Mouse (Mus musculus) G1E (cell line): ENCODE data around the gene Ppp1r9a. TPM values are rescaled to one million over a fixed set of nuclear protein-coding genes. Genes with fewer than 3 reads are reported as not detected.

Source experiments
- ATAC-seq: 2 replicates; pipeline ENCODE4 v1.8.0; 2016; ENCODE audit warnings: mild to moderate bottlenecking; ENCODE audit not compliant: insufficient number of reproducible peaks, poor library complexity, low FRiP score, severe bottlenecking; ENCODE audit errors: extremely low read depth
- DNase-seq: peaks from one replicate; pipeline ENCODE4 v3.0.0; 2012; ENCODE audit warnings: low spot score
- H3K27me3 ChIP-seq: 2 replicates; pipeline ENCODE4 v1.6.1; 2012; ENCODE audit warnings: mild to moderate bottlenecking, low read length, inconsistent platforms; ENCODE audit not compliant: insufficient read depth
- H3K36me3 ChIP-seq: replicated peaks from 2 replicates; pipeline ENCODE3; 2012; ENCODE audit warnings: mild to moderate bottlenecking, inconsistent platforms
- H3K4me1 ChIP-seq: 2 replicates; pipeline ENCODE4 v1.6.1; 2012; ENCODE audit warnings: low read depth, low read length, inconsistent platforms, mixed read lengths; ENCODE audit not compliant: insufficient read depth
- H3K4me3 ChIP-seq: 2 replicates; pipeline ENCODE4 v1.5.1; 2012; ENCODE audit warnings: low read depth, mild to moderate bottlenecking, inconsistent platforms, low read length, moderate library complexity, mixed read lengths
- H3K9me3 ChIP-seq: replicated peaks from 2 replicates; pipeline ENCODE4 v1.6.1; 2012; ENCODE audit warnings: inconsistent platforms
- CTCF ChIP-seq: IDR thresholded peaks from 2 replicates; pipeline ENCODE4 v1.5.1; 2012; ENCODE audit warnings: low read depth, low read length, inconsistent platforms, mixed read lengths
- GATA1 ChIP-seq: IDR thresholded peaks from 2 replicates; pipeline ENCODE4 v1.6.1; 2012; ENCODE audit warnings: borderline replicate concordance, low read length, inconsistent platforms, mixed read lengths
- GATA2 ChIP-seq: IDR thresholded peaks from 2 replicates; pipeline ENCODE4 v1.6.1; 2012; ENCODE audit warnings: low read depth, low read length, inconsistent platforms, borderline replicate concordance
- POLR2AphosphoS5 ChIP-seq: IDR thresholded peaks from 2 replicates; pipeline ENCODE4 v1.6.1; 2012; ENCODE audit warnings: low read depth, low read length, inconsistent platforms; ENCODE audit not compliant: insufficient replicate concordance
- TAL1 ChIP-seq: conservative IDR thresholded peaks from 2 replicates; pipeline ENCODE4 v1.6.1; 2012; ENCODE audit warnings: low read depth, low read length, inconsistent platforms, mixed read lengths
- polyA plus RNA-seq: library from polyadenylated mRNA; stranded (reverse); fragments of >175 nt; gene quantifications from 2 replicates; pipeline ENCODE4 v1.2.3, GENCODE M21; 2012
- total RNA-seq, 2 experiments: library from RNA; stranded (forward) in 1 of 2; stranded (reverse) in 1 of 2; fragments of 200-1000 nt in 1 of 2; fragments of >200 nt in 1 of 2; fragmentation: Nextera tagmentation in 1 of 2; gene quantifications; 2 replicates each; pipeline ENCODE4 v1.2.3; 2014 to 2017

Gene Ppp1r9a
- total and polyA plus RNA-seq, 3 experiments = 0.01 to 0.33 TPM; not detected in 1

DNA sequence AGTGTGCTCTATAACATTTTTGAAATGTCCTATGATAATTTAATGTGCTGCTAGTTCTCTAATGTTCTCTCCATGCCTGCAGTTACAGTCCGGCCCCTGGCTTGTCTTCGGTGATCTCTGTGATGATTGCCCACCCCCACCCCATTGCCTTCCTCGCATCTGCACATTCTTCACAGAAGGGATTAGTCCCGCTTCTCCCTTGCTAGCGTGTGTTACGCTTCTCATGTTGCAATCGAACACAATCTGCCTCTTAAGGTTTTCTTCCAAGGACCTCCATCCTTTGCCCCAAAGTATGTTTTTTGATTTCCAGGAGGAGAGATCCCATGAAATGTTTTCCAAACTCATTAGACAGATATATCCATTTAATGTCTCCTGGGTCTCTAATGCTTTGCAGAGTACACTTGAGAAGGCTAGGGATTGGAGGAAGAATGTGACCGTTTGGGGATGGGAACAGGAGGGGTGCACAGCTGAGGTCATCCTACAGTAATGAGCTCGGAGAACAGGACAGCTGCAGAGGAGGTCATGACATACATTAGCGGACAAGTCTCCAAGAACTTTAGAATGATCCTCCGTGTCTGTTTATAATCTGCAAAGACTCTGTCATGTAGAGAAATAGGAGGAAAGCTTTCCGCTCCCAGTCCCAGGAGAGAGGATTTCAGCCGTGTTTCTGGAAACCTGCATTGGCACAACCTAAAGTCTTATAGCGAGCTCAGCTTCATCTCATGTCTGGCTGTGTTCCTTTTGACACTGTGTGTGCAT is 91.6 kb downstream of the Ppp1r9a start:
- no peak for ATAC-seq
- H3K4me3 ChIP-seq = no peak overlapping the region
- peaks cover 12% of the 10 kb centered on the region for H3K9me3 ChIP-seq

DNA sequence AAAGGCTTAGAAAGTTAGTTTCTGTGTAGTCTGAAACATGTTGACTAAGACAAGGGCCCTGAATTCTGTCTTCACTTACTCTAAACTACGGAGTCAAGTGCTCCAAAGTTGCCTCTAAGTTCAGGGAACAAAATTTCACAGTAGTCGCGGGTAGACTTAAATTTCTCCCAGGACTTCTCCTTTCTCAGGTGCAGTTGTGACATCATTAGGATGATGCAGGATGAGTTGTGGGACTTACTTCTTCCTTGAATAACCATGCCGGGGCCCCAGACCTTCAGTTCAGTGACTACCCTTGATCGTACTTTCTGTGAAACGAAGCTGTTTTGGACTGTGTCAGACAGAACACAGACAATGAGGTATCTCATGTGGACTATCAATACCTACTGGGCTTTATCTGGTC is 94.9 kb downstream of the Ppp1r9a start:
- H3K27me3 ChIP-seq = no peaks in the 10 kb centered on the region; the same call in 1 of the 2 replicates
- no peak for ATAC-seq
- TF ChIP-seq GATA2 = no peak

More for the DNA sequence above, 91.6 kb downstream of the Ppp1r9a start:
- no peak for TF ChIP-seq CTCF
- no peak for TF ChIP-seq GATA1
- Histone ChIP-seq H3K27me3 (no peaks in the 10 kb centered on the region; the same call in 1 of the 2 replicates), H3K4me1 (no peaks in the 10 kb centered on the region), H3K36me3 (no peaks in the 10 kb centered on the region)
- no peak for DNase-seq

DNA sequence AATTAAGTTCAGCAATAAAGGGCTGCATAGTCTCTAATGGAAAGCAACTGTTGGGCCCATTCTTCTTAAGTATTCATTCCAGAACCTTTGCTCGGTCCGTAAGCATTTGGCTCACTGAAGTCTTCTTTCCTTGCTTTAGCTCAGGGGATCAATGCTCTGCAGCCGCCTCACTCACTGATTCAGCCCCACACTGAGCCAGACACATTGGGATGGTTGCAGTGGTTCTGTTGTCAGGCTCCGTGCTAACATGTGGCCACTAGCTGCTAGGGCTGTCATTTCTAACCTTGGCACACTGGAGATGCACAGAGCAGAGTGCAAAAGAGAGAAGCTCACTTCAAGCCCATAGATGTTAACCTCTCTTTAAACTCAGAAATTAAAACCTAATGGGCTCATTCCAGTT is 96.2 kb downstream of the Ppp1r9a start:
- Histone ChIP-seq H3K27me3 (no peaks in the 10 kb centered on the region; the same call in 1 of the 2 replicates), H3K36me3 (no peaks in the 10 kb centered on the region), H3K9me3 (no peaks in the 10 kb centered on the region; the same call in 1 of the 2 replicates), H3K4me3 (no peak overlapping the region), H3K4me1 (no peaks in the 10 kb centered on the region)
- DNase-seq (no peak), ATAC-seq (no peak)
- TF ChIP-seq GATA1 (no peak), GATA2 (no peak), POLR2AphosphoS5 (no peak), CTCF (no peak), TAL1 (no peak)

More for the DNA sequence above, 94.9 kb downstream of the Ppp1r9a start:
- Histone ChIP-seq H3K4me1 (no peaks in the 10 kb centered on the region), H3K4me3 (no peak overlapping the region), H3K9me3 (peaks cover 8% of the 10 kb centered on the region), H3K36me3 (no peaks in the 10 kb centered on the region)
- DNase-seq = no peak

DNA sequence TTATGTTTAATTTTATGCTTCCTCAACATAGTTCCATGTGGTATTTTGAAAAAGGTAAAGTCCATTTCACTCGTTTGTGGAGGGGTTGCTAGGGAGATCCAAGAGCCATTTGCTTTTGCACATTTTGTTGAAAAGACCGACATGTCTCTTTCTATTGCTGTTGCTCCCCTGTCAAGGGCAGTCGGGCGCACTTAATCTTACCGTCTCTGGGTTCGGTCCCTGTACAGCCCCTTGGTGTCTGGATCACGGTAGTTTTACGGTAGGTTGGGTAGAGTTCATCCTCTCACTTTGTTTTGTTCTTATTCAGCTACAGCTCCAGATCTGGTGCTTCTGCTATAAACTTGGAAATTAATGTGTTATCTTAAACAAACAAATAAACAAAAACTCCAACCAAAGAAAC is 98.1 kb downstream of the Ppp1r9a start:
- no peak overlapping the region for H3K4me3 ChIP-seq
- TF ChIP-seq POLR2AphosphoS5 = no peak
- no peaks in the 10 kb centered on the region for H3K9me3 ChIP-seq
- H3K4me1 ChIP-seq = no peaks in the 10 kb centered on the region
- H3K36me3 ChIP-seq = no peaks in the 10 kb centered on the region
- H3K27me3 ChIP-seq = no peaks in the 10 kb centered on the region; the same call in 1 of the 2 replicates
- ATAC-seq (no peak), DNase-seq (no peak)

DNA sequence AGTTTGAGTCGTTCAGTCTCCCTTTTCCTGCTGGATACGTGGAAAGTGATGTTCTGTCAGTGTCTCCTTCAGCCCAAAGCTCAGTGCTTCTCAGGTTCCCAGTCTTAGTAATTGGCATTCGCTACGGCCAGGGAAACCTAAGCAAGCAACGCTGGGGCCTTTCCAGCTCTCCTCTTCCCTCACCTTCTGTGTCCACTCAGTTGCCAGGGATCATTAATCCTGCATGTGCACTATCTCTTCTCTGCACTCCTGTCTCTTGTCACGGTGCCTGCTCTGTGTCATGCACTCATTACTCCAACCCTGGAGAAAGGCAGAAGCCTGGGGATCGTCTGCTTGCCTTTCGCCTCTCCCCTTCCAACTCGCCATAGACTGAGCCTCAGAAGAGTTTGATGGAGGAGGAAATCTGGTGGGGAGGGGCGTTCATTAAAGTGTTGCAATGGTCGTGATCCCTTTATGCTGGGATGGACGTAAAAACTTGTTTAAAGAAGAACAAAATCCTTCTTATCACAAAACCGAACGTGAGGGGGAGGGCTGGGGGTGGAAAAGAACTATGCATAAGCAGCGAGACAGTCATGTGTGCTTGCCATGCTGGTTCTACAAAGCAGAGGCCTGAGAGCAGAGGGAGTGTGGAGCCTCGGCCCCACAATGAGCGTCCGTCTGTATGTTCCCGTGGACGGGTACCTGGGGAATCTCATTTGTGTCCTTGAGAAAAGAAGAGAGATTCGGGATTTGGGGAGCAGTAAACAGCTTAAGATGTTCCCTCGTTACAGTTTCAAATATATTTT is 103.0 kb downstream of the Ppp1r9a start:
- no peak overlapping the region for H3K4me3 ChIP-seq
- DNase-seq (no peak), ATAC-seq (no peak)
- H3K27me3 ChIP-seq = peaks cover 3% of the 10 kb centered on the region; the same call in 1 of the 2 replicates
- H3K4me1 ChIP-seq = no peaks in the 10 kb centered on the region
- H3K9me3 ChIP-seq = no peaks in the 10 kb centered on the region
- no peaks in the 10 kb centered on the region for H3K36me3 ChIP-seq
- no peak for TF ChIP-seq GATA1
- TF ChIP-seq CTCF = no peak

DNA sequence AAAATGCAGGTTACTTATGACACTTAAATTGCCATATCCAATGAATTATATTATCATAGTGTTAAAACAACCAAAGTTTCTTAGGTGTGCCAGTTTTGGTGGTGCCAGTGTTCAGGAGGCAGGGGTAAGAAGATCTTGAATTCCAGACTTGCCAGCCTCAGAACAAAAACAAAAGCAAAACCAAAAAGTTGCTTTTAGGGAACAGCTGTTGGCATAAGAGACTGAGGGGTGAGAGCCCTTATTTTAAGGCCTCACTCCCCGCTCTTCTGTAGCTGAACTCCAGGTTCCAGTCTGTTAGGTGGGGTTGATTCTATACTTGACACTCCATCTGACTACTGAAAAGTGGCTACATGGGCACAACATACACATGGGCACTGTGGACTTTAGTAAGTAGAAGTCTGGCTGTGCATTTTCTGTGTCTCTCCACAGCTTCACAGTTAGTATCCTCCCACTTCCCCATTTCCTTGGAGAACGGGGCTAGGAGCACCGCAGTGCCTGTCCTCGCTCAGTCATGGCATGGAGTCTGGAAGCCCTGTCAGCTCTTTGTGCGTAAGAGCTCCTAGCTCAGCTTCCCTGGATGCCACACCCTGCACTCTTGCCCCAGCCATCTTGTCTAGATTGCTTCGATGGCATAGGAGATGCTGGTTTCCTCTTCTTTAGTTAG is 103.7 kb downstream of the Ppp1r9a start:
- no peak overlapping the region for H3K4me3 ChIP-seq
- H3K4me1 ChIP-seq = no peaks in the 10 kb centered on the region
- TF ChIP-seq POLR2AphosphoS5 = no peak
- no peak for TF ChIP-seq GATA2
- no peak for TF ChIP-seq TAL1
- TF ChIP-seq GATA1 = no peak
- TF ChIP-seq CTCF = no peak
- no peaks in the 10 kb centered on the region for H3K9me3 ChIP-seq
- no peak for DNase-seq
- no peaks in the 10 kb centered on the region for H3K36me3 ChIP-seq
- peaks cover 3% of the 10 kb centered on the region; the same call in 1 of the 2 replicates for H3K27me3 ChIP-seq
- no peak for ATAC-seq
